Mouse (Mus musculus): ENCODE results near the gene Iqgap1.

- TF ChIP-seq CTCF (IDR thresholded peaks at IDR 0.05 in 2 of 3, conservative IDR thresholded peaks at IDR 0.05 in 1 of 3; ENCODE audit: control insufficient read depth in 1 of 3, insufficient read depth in 1 of 3, low read depth in 2 of 3, low read length in 3 of 3, poor library complexity in 1 of 3, severe bottlenecking in 1 of 3): no peak
- no peak for TF ChIP-seq MYB (IDR thresholded peaks at IDR 0.05; ENCODE audit: low read depth, low read length)
- no peak for TF ChIP-seq GABPA (IDR thresholded peaks at IDR 0.05; ENCODE audit: low read depth, low read length)
- no peak for TF ChIP-seq MAX (IDR thresholded peaks at IDR 0.05; ENCODE audit: low read length)
Measured at GRCm38 (mm10) chr7:80704066-80704465, 121.7 kb downstream of the Iqgap1 start.

Data from MEL (cell line).